Mouse (Mus musculus) embryo, embryonic 11.5 days (tissue): Measurements from ENCODE around the gene Lrfn2.

Experiments
- DNase-seq: peaks from one replicate; pipeline ENCODE4 v3.0.0-alpha.2; 2012; ENCODE audit warnings: low read depth, low spot score

The Lrfn2 gene

GRCm38 (mm10) chr17:49033686-49034250 is 101.6 kb downstream of the Lrfn2 start:
- DNase-seq, result no peak

GRCm38 (mm10) chr17:49035052-49035451 is 102.9 kb downstream of the Lrfn2 start:
- DNase-seq, result no peak

- DNase-seq, result no peak
These were observed 105.2 kb downstream of the Lrfn2 start for GRCm38 (mm10) chr17:49037163-49037950.

- no peak for DNase-seq
These were observed 111.8 kb downstream of the Lrfn2 start for GRCm38 (mm10) chr17:49043806-49044640.

- DNase-seq, result no peak
These were observed 115.7 kb downstream of the Lrfn2 start for GRCm38 (mm10) chr17:49047921-49048320.

GRCm38 (mm10) chr17:49051231-49051630 is 119.1 kb downstream of the Lrfn2 start:
- no peak for DNase-seq

DNA sequence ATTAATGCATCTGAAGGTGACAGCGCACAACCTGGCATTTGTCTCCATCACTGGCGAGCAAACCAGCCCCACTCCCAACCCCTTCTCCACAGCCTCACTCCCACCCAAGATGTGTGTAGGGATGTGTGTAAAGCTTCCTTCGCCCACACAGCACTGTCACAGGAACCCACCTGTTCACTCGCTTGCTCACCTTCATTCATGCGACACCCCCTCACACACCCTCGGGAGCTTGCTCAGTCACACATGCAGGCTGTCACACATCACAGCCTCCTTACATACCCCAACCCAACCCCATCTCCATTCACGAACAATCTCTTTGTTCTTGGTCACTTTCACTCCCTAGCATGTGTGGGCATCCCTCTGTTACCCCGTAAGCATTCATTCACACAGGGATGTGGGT is 129.0 kb downstream of the Lrfn2 start:
- no peak for DNase-seq

GRCm38 (mm10) chr17:49063789-49064188 is 131.6 kb downstream of the Lrfn2 start:
- no peak for DNase-seq

- no peak for DNase-seq
These were observed 132.3 kb downstream of the Lrfn2 start for GRCm38 (mm10) chr17:49064526-49064925.

DNA sequence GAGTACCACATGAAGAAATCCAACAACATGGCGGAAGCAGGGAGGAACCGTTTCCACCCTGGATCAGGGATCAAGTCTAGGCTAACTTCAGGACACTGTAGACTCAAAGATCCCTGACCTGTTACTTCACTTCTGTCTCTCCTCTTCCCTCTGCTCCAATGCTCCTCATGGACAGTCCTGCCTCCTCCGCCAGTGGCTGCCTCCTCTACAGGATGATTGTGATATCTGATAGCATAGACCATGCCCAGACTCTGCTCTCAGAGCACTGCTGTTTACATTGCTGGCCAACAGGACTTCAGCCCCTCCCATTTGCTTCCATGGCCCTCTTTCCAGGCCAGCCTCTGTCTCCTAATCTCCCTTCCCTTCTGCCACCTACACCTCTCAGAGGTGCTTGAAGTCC is 132.9 kb downstream of the Lrfn2 start:
- DNase-seq, result no peak

DNA sequence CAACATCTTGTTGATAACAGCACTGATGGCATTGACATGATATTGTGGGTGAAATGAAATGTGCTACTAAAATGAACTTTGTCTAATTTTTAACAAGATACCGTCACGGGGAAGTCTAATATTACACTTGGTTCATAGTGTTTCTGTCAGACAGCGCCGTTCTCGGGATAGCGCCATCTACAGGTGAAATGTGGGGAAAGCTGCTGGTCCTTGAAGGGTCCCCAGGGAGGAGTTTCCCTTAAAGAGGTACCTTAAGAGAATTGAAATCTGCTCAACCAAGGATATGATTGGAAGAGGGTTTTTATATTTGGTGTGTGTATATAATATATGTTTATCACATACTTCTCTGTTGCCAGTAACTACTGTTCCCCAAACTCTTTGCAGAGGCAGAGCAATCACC is 134.6 kb downstream of the Lrfn2 start:
- DNase-seq, result no peak

- no peak for DNase-seq
These were observed 146.0 kb downstream of the Lrfn2 start for GRCm38 (mm10) chr17:49078168-49078567.

- no peak for DNase-seq
These were observed 147.5 kb downstream of the Lrfn2 start for GRCm38 (mm10) chr17:49079647-49080046.

DNA sequence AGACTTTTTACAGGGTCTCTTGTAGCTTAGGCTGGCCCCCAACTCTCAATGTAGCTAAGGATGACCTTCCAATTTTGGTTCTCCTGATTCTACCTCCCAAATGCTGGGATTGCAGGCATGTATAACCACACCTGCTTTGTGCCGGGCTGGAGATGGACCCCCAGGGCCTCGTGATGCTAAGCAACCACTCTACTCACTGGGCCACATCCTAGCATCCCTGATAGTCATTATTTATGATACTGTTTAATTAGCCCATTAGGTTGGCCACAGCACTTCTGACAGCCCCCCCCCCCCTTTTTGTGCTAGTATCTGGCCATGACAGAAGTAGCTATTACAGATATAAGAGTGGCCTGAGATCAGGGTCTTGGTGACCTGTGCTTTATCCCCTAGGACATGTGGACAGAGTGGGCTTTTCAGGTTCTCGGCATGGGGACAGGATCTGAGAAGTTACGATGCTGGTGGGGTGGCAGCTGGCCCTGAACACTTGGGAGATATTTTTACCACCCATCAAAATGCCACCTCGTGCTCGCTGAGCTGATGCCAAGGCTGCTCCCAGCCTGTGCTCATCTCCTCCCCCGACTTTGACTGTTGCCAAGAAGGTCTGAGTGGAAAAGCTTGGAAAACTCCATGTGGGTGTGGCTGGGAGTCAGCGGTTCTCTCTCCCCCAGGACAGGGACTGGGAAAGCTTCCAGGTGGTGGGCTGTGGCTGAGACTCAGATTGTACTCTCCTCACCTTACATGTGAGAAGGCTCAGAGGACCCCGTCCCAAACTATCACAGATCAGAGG is 151.6 kb downstream of the Lrfn2 start:
- DNase-seq, result no peak

- DNase-seq, result no peak
These were observed 152.9 kb downstream of the Lrfn2 start for GRCm38 (mm10) chr17:49085111-49085510.

GRCm38 (mm10) chr17:49096781-49097544 is 164.8 kb downstream of the Lrfn2 start:
- DNase-seq, result no peak

- DNase-seq, result no peak
These were observed 179.2 kb downstream of the Lrfn2 start for GRCm38 (mm10) chr17:49111399-49111798.

DNA sequence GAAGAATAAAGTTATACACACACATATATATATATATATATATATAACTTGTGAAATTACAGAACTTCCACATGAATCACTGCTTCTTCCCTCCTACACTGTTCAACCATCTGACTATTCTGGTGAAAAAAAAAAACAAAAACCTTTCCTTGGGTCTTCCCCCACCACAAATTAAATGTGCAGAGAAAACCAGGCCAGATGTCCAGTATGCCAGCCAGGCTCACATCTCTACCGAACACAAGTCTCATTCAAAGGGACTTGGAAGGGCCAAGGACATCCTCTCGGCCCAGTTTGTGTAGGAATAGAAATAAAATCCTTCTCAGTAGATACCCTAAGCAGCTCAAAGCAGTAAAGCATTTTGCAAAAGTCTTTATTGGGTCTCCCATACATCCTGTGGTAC is 179.7 kb downstream of the Lrfn2 start:
- DNase-seq, result no peak

DNA sequence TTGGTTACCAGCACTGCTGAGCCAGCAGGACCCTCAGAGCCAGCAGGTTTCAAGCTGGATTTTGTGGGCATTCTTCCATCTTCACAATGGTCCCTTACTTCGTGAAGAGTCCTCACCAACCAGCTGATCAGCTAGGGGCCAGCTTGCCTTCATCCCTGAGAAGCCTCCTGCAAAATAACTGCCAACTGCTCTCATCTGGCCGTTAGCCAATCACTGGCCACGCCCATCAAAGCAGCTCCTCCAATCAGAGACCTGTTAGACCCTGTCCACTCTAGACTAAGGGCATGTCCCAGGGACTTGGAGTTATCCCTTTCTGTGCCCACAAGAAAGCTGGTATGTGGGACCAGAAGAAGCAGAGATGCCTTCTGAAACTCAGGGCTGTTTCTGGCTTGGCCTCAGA is 181.2 kb downstream of the Lrfn2 start:
- no peak for DNase-seq

- DNase-seq, result no peak
These were observed 192.0 kb downstream of the Lrfn2 start for GRCm38 (mm10) chr17:49124166-49124565.

DNA sequence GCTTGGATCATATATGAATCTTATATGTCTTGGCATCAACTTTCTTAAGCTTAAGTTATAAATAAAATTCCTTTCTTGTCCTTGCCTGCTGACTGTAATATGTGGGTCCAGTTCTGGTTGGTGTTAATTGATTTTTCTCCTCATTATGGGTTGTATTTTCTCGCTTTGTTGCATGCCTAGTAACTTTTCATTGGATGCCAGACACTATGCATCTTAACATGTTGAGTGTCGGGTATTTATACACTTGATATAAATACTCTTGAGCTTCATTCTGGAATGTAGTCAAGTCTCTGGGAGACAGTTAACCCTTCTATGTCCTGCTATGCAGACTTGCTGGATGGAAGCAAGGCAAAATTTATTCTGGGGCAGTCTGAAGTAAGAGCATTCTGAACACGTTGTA is 192.5 kb downstream of the Lrfn2 start:
- no peak for DNase-seq
